Mouse (Mus musculus): ENCODE results near the gene Vmn1r184.
"Not testable (repeated sequence)": the region's sequence is repeated elsewhere in the genome, so short reads cannot be mapped to it uniquely, and the experiment has no call there.

The Vmn1r184 gene

DNA sequence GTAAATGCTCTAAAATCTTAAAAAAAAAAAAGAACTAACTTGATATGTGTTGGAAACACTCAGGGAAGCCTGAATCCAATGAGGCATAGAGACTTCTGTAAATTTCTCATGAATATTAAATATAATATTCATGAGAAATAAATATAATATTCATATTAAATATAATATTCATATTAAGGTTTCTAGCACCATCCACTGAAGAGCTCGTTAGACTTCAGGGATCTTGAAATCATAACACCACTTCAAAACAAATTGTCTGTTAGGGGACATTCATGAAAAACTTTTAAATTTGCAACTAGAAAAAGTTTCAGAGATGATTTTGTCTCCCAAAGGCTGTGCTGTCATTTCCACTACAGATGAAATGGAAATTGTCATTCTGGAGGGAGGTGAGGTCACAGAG lies at the start of gene Vmn1r184:
Vmn1r184 (plus strand) TSS at position 301 of the 400 bp plus-strand sequence.
- DNase-seq, result not testable (repeated sequence)

GRCm38 (mm10) chr7:26303429-26304166 lies 43.5 kb downstream of the Vmn1r184 start:
- not testable (repeated sequence) for DNase-seq

GRCm38 (mm10) chr7:26306926-26307325 lies 46.8 kb downstream of the Vmn1r184 start, which contains the start of gene Cyp2a4:
Gene Cyp2a4, plus strand, starts transcription at chr7:26307169.
- DNase-seq, result not testable (repeated sequence)

GRCm38 (mm10) chr7:26311786-26312185 lies 51.7 kb downstream of the Vmn1r184 start:
- not testable (repeated sequence) for DNase-seq

- DNase-seq, result not testable (repeated sequence)
Measured at GRCm38 (mm10) chr7:26315194-26315593, 55.1 kb downstream of the Vmn1r184 start.

GRCm38 (mm10) chr7:26315809-26316208 lies 55.7 kb downstream of the Vmn1r184 start:
- not testable (repeated sequence) for DNase-seq
